Mouse (Mus musculus): Measurements from ENCODE around the gene Acap1. TPM values are rescaled to one million over a fixed set of nuclear protein-coding genes. Genes with fewer than 3 reads are reported as not detected.
A peak's percentile ranks its signal among the peaks of the same experiment; 100 is the strongest.

The Acap1 gene
- polyA plus RNA-seq, 2 experiments: 2.8 to 3.3 TPM

GRCm38 (mm10) chr11:69846738-69847688 lies 48.3 kb downstream of the Acap1 start:
- Histone ChIP-seq H3K4me1 (replicated peaks; ENCODE audit: control insufficient read depth in 2 of 2, insufficient read depth in 2 of 2, low read length in 1 of 2) (peaks cover 34 to 46% of the 10 kb centered on the region in 2 experiments), H3K27ac (peak overlapping the region; percentile 92), H3K36me3 (replicated peaks; ENCODE audit: control insufficient read depth, insufficient read depth, low read depth) (peaks cover 17% of the 10 kb centered on the region), H3K9me3 (ENCODE audit: control insufficient read depth, low read length) (no peaks in the 10 kb centered on the region), H3K9ac (replicated peaks) (peak overlapping the region; percentile 91), H3K4me2 (ENCODE audit: low read depth) (peak overlapping the region; percentile 96), H3K27me3 (ENCODE audit: control insufficient read depth, insufficient read depth, low read length) (no peaks in the 10 kb centered on the region), H3K4me3 (ENCODE audit: insufficient read depth in 1 of 2, low read depth in 2 of 2, low read length in 2 of 2) (peak overlapping the region; percentile 78 to 94)
- no peak for DNase-seq (ENCODE audit: low read depth in 3 of 3, low spot score in 3 of 3)
- 13% methylated on average over 37 of the region's 37 CpGs for WGBS (ENCODE audit: insufficient replicate concordance)
- peak; percentile 64 for ATAC-seq (ENCODE audit: insufficient read depth)
- TF ChIP-seq CTCF (IDR thresholded peaks at IDR 0.05; ENCODE audit: low read depth) (no peak), EP300 (IDR thresholded peaks at IDR 0.05; ENCODE audit: low read depth) (no peak)

- TF ChIP-seq EP300 (IDR thresholded peaks at IDR 0.05; ENCODE audit: low read depth) (peak; percentile 37), CTCF (IDR thresholded peaks at IDR 0.05; ENCODE audit: low read depth) (0 out of 2 replicates have a peak, but pooled peaks have one; percentile 19)
- H3K4me3 ChIP-seq (ENCODE audit: insufficient read depth in 1 of 2, low read depth in 2 of 2, low read length in 2 of 2): peak within 1 kb of the TSS; percentile 78 to 94
- ATAC-seq (ENCODE audit: insufficient read depth) (peak; percentile 91), DNase-seq (ENCODE audit: low read depth in 3 of 3, low spot score in 3 of 3) (peak; percentile 75 to 80 (median 76))
- H3K36me3 ChIP-seq (replicated peaks; ENCODE audit: control insufficient read depth, insufficient read depth, low read depth): peaks cover 10% of the 10 kb centered on the region
- peak within 1 kb of the TSS; percentile 96 for H3K4me2 ChIP-seq (ENCODE audit: low read depth)
- H3K27ac ChIP-seq: peak within 1 kb of the TSS; percentile 92
- whole genome bisulfite sequencing (ENCODE audit: insufficient replicate concordance): under 1% methylated on average over 38 of the region's 38 CpGs
- H3K27me3 ChIP-seq (ENCODE audit: control insufficient read depth, insufficient read depth, low read length): no peaks in the 10 kb centered on the region
- no peaks in the 10 kb centered on the region for H3K9me3 ChIP-seq (ENCODE audit: control insufficient read depth, low read length)
- peaks cover 26 to 40% of the 10 kb centered on the region in 2 experiments for H3K4me1 ChIP-seq (replicated peaks; ENCODE audit: control insufficient read depth in 2 of 2, insufficient read depth in 2 of 2, low read length in 1 of 2)
- peak within 1 kb of the TSS; percentile 91 for H3K9ac ChIP-seq (replicated peaks)
Observed at GRCm38 (mm10) chr11:69846198-69846680, 49.1 kb downstream of the Acap1 start, which contains the start of gene Plscr3. TSS of gene Plscr3 (plus strand) at chr11:69846376.

- Histone ChIP-seq H3K4me2 (ENCODE audit: low read depth) (peak overlapping the region; percentile 94), H3K27me3 (ENCODE audit: control insufficient read depth, insufficient read depth, low read length) (peaks cover 38% of the 10 kb centered on the region), H3K9me3 (ENCODE audit: control insufficient read depth, low read length) (no peaks in the 10 kb centered on the region), H3K4me1 (replicated peaks; ENCODE audit: control insufficient read depth in 2 of 2, insufficient read depth in 2 of 2, low read length in 1 of 2) (peaks cover 16 to 22% of the 10 kb centered on the region in 2 experiments), H3K36me3 (replicated peaks; ENCODE audit: control insufficient read depth, insufficient read depth, low read depth) (no peaks in the 10 kb centered on the region), H3K4me3 (ENCODE audit: insufficient read depth in 1 of 2, low read depth in 2 of 2, low read length in 2 of 2) (peak overlapping the region; percentile 67 to 88), H3K9ac (replicated peaks) (peak overlapping the region; percentile 81), H3K27ac (peak overlapping the region; percentile 76)
- TF ChIP-seq EP300 (IDR thresholded peaks at IDR 0.05; ENCODE audit: low read depth): no peak
- TF ChIP-seq CTCF (IDR thresholded peaks at IDR 0.05; ENCODE audit: low read depth): no peak
- 0% methylated on average over 7 of the region's 7 CpGs for WGBS (ENCODE audit: insufficient replicate concordance)
- ATAC-seq (ENCODE audit: insufficient read depth) (peak; percentile 12; the same call in 1 of the 2 replicates), DNase-seq (ENCODE audit: low read depth in 3 of 3, low spot score in 3 of 3) (no peak)
Observed at GRCm38 (mm10) chr11:69838714-69839104, 56.6 kb downstream of the Acap1 start.

GRCm38 (mm10) chr11:69837952-69838713 lies 57.2 kb downstream of the Acap1 start, which contains the start of gene Tmem256:
TSS of gene Tmem256 (plus strand) at chr11:69838514.
- peak; percentile 90 for ATAC-seq (ENCODE audit: insufficient read depth)
- Histone ChIP-seq H3K9me3 (ENCODE audit: control insufficient read depth, low read length) (no peaks in the 10 kb centered on the region), H3K4me2 (ENCODE audit: low read depth) (peak within 1 kb of the TSS; percentile 94), H3K36me3 (replicated peaks; ENCODE audit: control insufficient read depth, insufficient read depth, low read depth) (no peaks in the 10 kb centered on the region), H3K27ac (peak within 1 kb of the TSS; percentile 76), H3K27me3 (ENCODE audit: control insufficient read depth, insufficient read depth, low read length) (peaks cover 42% of the 10 kb centered on the region), H3K4me3 (ENCODE audit: insufficient read depth in 1 of 2, low read depth in 2 of 2, low read length in 2 of 2) (peak within 1 kb of the TSS; percentile 67 to 88), H3K4me1 (replicated peaks; ENCODE audit: control insufficient read depth in 2 of 2, insufficient read depth in 2 of 2, low read length in 1 of 2) (peaks cover 19 to 23% of the 10 kb centered on the region in 2 experiments), H3K9ac (replicated peaks) (peak within 1 kb of the TSS; percentile 81)
- DNase-seq (ENCODE audit: low read depth in 3 of 3, low spot score in 3 of 3): peak; percentile 96 to 97 (median 97)
- TF ChIP-seq CTCF (IDR thresholded peaks at IDR 0.05; ENCODE audit: low read depth): no peak; the same call in 1 of the 2 replicates
- TF ChIP-seq EP300 (IDR thresholded peaks at IDR 0.05; ENCODE audit: low read depth): peak; percentile 55; the same call in 1 of the 2 replicates
- under 1% methylated on average over 34 of the region's 34 CpGs for WGBS (ENCODE audit: insufficient replicate concordance)

Measured in liver, embryonic 14.5 days (tissue).